Mouse (Mus musculus) neural tube, embryonic 14.5 days (tissue): ENCODE results near the gene Dnah7c. TPM values are rescaled to one million over a fixed set of nuclear protein-coding genes. Genes with fewer than 3 reads are reported as not detected.
"Not testable (repeated sequence)": the region's sequence is repeated elsewhere in the genome, so short reads cannot be mapped to it uniquely, and the experiment has no call there.

Experiments
- ATAC-seq: fragments of 200-750 bp; cut with Nextera tagmentation; 2 replicates; pipeline ENCODE4 v1.8.0; 2017; ENCODE audit warnings: low read depth, mild to moderate bottlenecking, moderate TSS enrichment, moderate library complexity
- H3K27ac ChIP-seq: fragments of 300-500 bp; sonication (generic); 2 replicates; pipeline ENCODE4 v1.5.1; 2014; ENCODE audit warnings: low read depth, mild to moderate bottlenecking, control low read depth, low read length, moderate library complexity, mixed read lengths
- H3K27me3 ChIP-seq: fragments of 300-500 bp; sonication (generic); 2 replicates; pipeline ENCODE4 v1.6.1; 2014; ENCODE audit warnings: low read length; ENCODE audit not compliant: control insufficient read depth, insufficient read depth
- H3K36me3 ChIP-seq: fragments of 300-500 bp; sonication (generic); 2 replicates; pipeline ENCODE4 v1.6.1; 2014; ENCODE audit warnings: low read length, mixed read lengths; ENCODE audit not compliant: control insufficient read depth, insufficient read depth
- H3K4me1 ChIP-seq: fragments of 300-500 bp; sonication (generic); 2 replicates; pipeline ENCODE4 v1.6.1; 2014; ENCODE audit warnings: low read length; ENCODE audit not compliant: control insufficient read depth, insufficient read depth
- H3K4me2 ChIP-seq: fragments of 300-500 bp; sonication (generic); 2 replicates; pipeline ENCODE4 v1.6.1; 2014; ENCODE audit warnings: mild to moderate bottlenecking, low read depth, low read length, control low read depth
- H3K4me3 ChIP-seq: fragments of 300-500 bp; sonication (generic); 2 replicates; pipeline ENCODE4 v1.5.1; 2014; ENCODE audit warnings: low read depth, low read length, control low read depth, mixed read lengths
- H3K9ac ChIP-seq: fragments of 300-500 bp; sonication (generic); replicated peaks from 2 replicates; pipeline ENCODE4 v1.6.1; 2014; ENCODE audit warnings: low read depth, mild to moderate bottlenecking, control low read depth, low read length, mixed read lengths
- H3K9me3 ChIP-seq: fragments of 300-500 bp; sonication (generic); 2 replicates; pipeline ENCODE4 v1.6.1; 2016; ENCODE audit warnings: low read length; ENCODE audit not compliant: control insufficient read depth
- WGBS: fragments of 180-500 bp; shearing (Covaris S2); extraction: QIAGEN DNeasy Blood & Tissue Kit; methylation state at CpG from one replicate; pipeline ENCODE4 v1.1.7; 2014; 5-methylcytosine and 5-hydroxymethylcytosine counted together
- polyA plus RNA-seq: library from polyadenylated mRNA; unstranded; fragments of >200 nt; fragmentation: Nextera tagmentation; extraction: Ambion mirVana; gene quantifications from 2 replicates; pipeline ENCODE4 v1.2.1, GENCODE M21; 2014

Gene Dnah7c
- polyA plus RNA-seq, 1 experiment from 2014 or later, result 0.67 TPM

GRCm38 (mm10) chr1:46724810-46725209 is 299.4 kb downstream of the Dnah7c start:
- not testable (repeated sequence) for H3K4me3 ChIP-seq, H3K27me3 ChIP-seq, ATAC-seq, H3K4me1 ChIP-seq, H3K9ac ChIP-seq, H3K4me2 ChIP-seq, H3K36me3 ChIP-seq, H3K9me3 ChIP-seq, H3K27ac ChIP-seq
- WGBS, result 83% methylated on average over 1 of the region's 1 CpGs

GRCm38 (mm10) chr1:46725266-46725665 is 299.9 kb downstream of the Dnah7c start:
- Histone ChIP-seq H3K9me3 (no peaks in the 10 kb centered on the region), H3K4me1 (no peaks in the 10 kb centered on the region), H3K27ac (no peak overlapping the region), H3K4me3 (no peak overlapping the region), H3K36me3 (no peaks in the 10 kb centered on the region), H3K9ac (no peak overlapping the region), H3K4me2 (no peak overlapping the region), H3K27me3 (no peaks in the 10 kb centered on the region)
- 90% methylated on average over 1 of the region's 1 CpGs for WGBS
- no peak for ATAC-seq

- H3K4me1 ChIP-seq, H3K9ac ChIP-seq, H3K4me2 ChIP-seq, H3K9me3 ChIP-seq, H3K4me3 ChIP-seq, H3K27me3 ChIP-seq, H3K36me3 ChIP-seq, H3K27ac ChIP-seq, ATAC-seq: not testable (repeated sequence)
- WGBS, result 91% methylated on average over 2 of the region's 2 CpGs
Measured at GRCm38 (mm10) chr1:46725719-46726118, 300.3 kb downstream of the Dnah7c start.

- not testable (repeated sequence) for H3K4me2 ChIP-seq, ATAC-seq, H3K4me1 ChIP-seq, H3K36me3 ChIP-seq, H3K9ac ChIP-seq, H3K27ac ChIP-seq, H3K9me3 ChIP-seq, H3K27me3 ChIP-seq, H3K4me3 ChIP-seq
- WGBS, result 88% methylated on average over 3 of the region's 3 CpGs
Measured at GRCm38 (mm10) chr1:46729731-46730130, 304.3 kb downstream of the Dnah7c start.

GRCm38 (mm10) chr1:46733405-46734106 is 308.2 kb downstream of the Dnah7c start:
- H3K4me2 ChIP-seq, H3K9me3 ChIP-seq, H3K4me3 ChIP-seq, H3K4me1 ChIP-seq, H3K36me3 ChIP-seq, H3K27ac ChIP-seq, H3K27me3 ChIP-seq, H3K9ac ChIP-seq: not testable (repeated sequence)
- peak; percentile 94 for ATAC-seq
- WGBS, result 36% methylated on average over 2 of the region's 2 CpGs

- 59% methylated on average over 2 of the region's 2 CpGs for WGBS
- not testable (repeated sequence) for H3K9ac ChIP-seq
- ATAC-seq, result peak; percentile 53
Measured at GRCm38 (mm10) chr1:46734455-46734854, 309.1 kb downstream of the Dnah7c start.

GRCm38 (mm10) chr1:46764600-46764999 is 339.2 kb downstream of the Dnah7c start:
- H3K4me2 ChIP-seq, H3K4me1 ChIP-seq, ATAC-seq, H3K27ac ChIP-seq, H3K4me3 ChIP-seq, H3K36me3 ChIP-seq, H3K9me3 ChIP-seq, H3K27me3 ChIP-seq, H3K9ac ChIP-seq: not testable (repeated sequence)
- WGBS, result 90% methylated on average over 3 of the region's 3 CpGs

More at GRCm38 (mm10) chr1:46734455-46734854, 309.1 kb downstream of the Dnah7c start:
- not testable (repeated sequence) for H3K36me3 ChIP-seq, H3K27ac ChIP-seq, H3K4me3 ChIP-seq, H3K9me3 ChIP-seq, H3K27me3 ChIP-seq, H3K4me1 ChIP-seq, H3K4me2 ChIP-seq

GRCm38 (mm10) chr1:46769318-46769717 is 343.9 kb downstream of the Dnah7c start:
- not testable (repeated sequence) for H3K27ac ChIP-seq, H3K4me1 ChIP-seq, H3K36me3 ChIP-seq, H3K4me3 ChIP-seq, ATAC-seq, H3K27me3 ChIP-seq, H3K4me2 ChIP-seq, H3K9me3 ChIP-seq, H3K9ac ChIP-seq

- H3K27ac ChIP-seq, H3K4me3 ChIP-seq, H3K9ac ChIP-seq, H3K27me3 ChIP-seq, H3K4me1 ChIP-seq, H3K4me2 ChIP-seq, H3K36me3 ChIP-seq, H3K9me3 ChIP-seq: not testable (repeated sequence)
- 74% methylated on average over 7 of the region's 7 CpGs for WGBS
- ATAC-seq, result peak; percentile 77
Measured at GRCm38 (mm10) chr1:46770077-46770695, 344.8 kb downstream of the Dnah7c start.
